Mouse (Mus musculus) heart, embryonic 11.5 days (tissue): Measurements from ENCODE around the gene Wdr4. TPM values are rescaled to one million over a fixed set of nuclear protein-coding genes. Genes with fewer than 3 reads are reported as not detected.

Source experiments
- ATAC-seq: fragments of 200-750 bp; cut with Nextera tagmentation; replicated peaks from 2 replicates; pipeline ENCODE4 v1.8.0; 2017; ENCODE audit warnings: moderate library complexity; ENCODE audit not compliant: insufficient number of reproducible peaks, low FRiP score, low TSS enrichment
- H3K27ac ChIP-seq: fragments of 300-500 bp; sonication (generic); 2 replicates; pipeline ENCODE4 v1.5.1; 2014; ENCODE audit warnings: mild to moderate bottlenecking, low read depth, low read length
- H3K27me3 ChIP-seq: fragments of 300-500 bp; sonication (generic); 2 replicates; pipeline ENCODE4 v1.6.1; 2014; ENCODE audit warnings: mild to moderate bottlenecking, low read length, mixed read lengths; ENCODE audit not compliant: control insufficient read depth, insufficient read depth
- H3K36me3 ChIP-seq: fragments of 300-500 bp; sonication (generic); 2 replicates; pipeline ENCODE4 v1.6.1; 2014; ENCODE audit warnings: mild to moderate bottlenecking, low read length, moderate library complexity, mixed read lengths; ENCODE audit not compliant: control insufficient read depth, insufficient read depth
- H3K4me1 ChIP-seq: fragments of 300-500 bp; sonication (generic); 2 replicates; pipeline ENCODE4 v1.6.1; 2014; ENCODE audit warnings: low read length; ENCODE audit not compliant: control insufficient read depth, insufficient read depth
- H3K4me2 ChIP-seq: fragments of 300-500 bp; sonication (generic); 2 replicates; pipeline ENCODE4 v1.6.1; 2014; ENCODE audit warnings: mild to moderate bottlenecking, moderate library complexity
- H3K4me3 ChIP-seq: fragments of 300-500 bp; sonication (generic); 2 replicates; pipeline ENCODE4 v1.5.1; 2014; ENCODE audit warnings: low read depth, low read length
- H3K9ac ChIP-seq: fragments of 300-500 bp; sonication (generic); 2 replicates; pipeline ENCODE4 v1.6.1; 2014; ENCODE audit warnings: mild to moderate bottlenecking, low read depth, low read length, moderate library complexity
- H3K9me3 ChIP-seq: fragments of 300-500 bp; sonication (generic); replicated peaks from 2 replicates; pipeline ENCODE4 v1.6.1; 2016; ENCODE audit warnings: low read length; ENCODE audit not compliant: control insufficient read depth
- WGBS: fragments of 180-500 bp; shearing (Covaris S2); extraction: QIAGEN DNeasy Blood & Tissue Kit; methylation state at CpG from one replicate; pipeline ENCODE4 v1.1.7; 2014; ENCODE audit not compliant: insufficient replicate concordance; 5-methylcytosine and 5-hydroxymethylcytosine counted together
- polyA plus RNA-seq: library from polyadenylated mRNA; unstranded; fragments of >200 nt; fragmentation: Nextera tagmentation; extraction: Ambion mirVana; gene quantifications from 2 replicates; pipeline ENCODE4 v1.2.1, GENCODE M21; 2014

Gene Wdr4
- polyA plus RNA-seq, 1 experiment from 2014 or later = 22.2 TPM

DNA sequence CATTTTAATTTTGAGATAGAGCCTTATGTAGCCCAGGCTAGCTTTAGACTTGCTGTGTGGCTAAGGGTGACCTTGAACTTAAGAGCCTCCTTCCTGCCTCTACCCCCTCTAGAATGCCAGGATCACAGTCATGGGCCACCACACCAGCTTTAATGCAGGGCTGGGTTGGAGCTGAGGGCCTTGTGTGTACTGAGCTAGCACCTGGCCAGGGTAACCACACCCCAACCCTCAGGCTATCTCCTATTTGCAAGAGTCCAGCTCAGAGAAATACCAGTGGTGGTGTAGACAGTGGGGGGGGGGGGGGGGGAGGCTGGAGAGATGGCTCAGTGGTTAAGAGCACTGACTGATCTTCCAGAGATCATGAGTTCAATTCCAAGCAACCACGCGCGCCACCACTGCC is 6.0 kb upstream of the Wdr4 start:
- no peaks in the 10 kb centered on the region for H3K27me3 ChIP-seq
- H3K9ac ChIP-seq = no peak overlapping the region
- H3K27ac ChIP-seq = no peak overlapping the region
- H3K4me3 ChIP-seq = no peak overlapping the region
- H3K4me2 ChIP-seq = no peak overlapping the region
- H3K9me3 ChIP-seq = no peaks in the 10 kb centered on the region
- peaks cover 7% of the 10 kb centered on the region; the same call in 1 of the 2 replicates for H3K4me1 ChIP-seq
- no peak for ATAC-seq
- H3K36me3 ChIP-seq = peaks cover 28% of the 10 kb centered on the region
- WGBS = 97% methylated on average over 3 of the region's 3 CpGs

DNA sequence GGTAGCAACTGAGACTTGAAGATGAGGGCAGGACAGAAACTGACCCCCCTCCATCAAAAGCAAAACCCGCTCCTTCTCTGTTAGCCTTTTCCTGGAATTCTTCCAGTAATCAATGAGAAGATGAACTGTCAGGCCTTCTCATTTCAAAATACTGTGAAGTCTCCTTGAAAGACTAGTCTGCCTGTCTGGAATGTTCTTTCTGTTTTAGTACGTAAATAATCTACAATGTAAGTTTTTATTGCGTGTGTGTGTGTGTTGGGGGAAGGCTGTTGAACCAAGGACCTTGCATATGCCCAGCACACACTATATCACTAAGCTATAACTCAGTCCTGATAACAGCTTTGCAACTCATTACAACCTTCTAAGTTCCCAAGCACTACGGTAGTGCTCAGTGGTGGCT is 5.3 kb upstream of the Wdr4 start:
- no peak overlapping the region for H3K4me3 ChIP-seq
- H3K9ac ChIP-seq = no peak overlapping the region
- ATAC-seq = no peak
- no peak overlapping the region for H3K27ac ChIP-seq
- peaks cover 7% of the 10 kb centered on the region; the same call in 1 of the 2 replicates for H3K4me1 ChIP-seq
- H3K27me3 ChIP-seq = no peaks in the 10 kb centered on the region
- H3K9me3 ChIP-seq = no peaks in the 10 kb centered on the region
- WGBS = 92% methylated on average over 4 of the region's 4 CpGs
- H3K4me2 ChIP-seq = no peak overlapping the region
- H3K36me3 ChIP-seq = peaks cover 28% of the 10 kb centered on the region

DNA sequence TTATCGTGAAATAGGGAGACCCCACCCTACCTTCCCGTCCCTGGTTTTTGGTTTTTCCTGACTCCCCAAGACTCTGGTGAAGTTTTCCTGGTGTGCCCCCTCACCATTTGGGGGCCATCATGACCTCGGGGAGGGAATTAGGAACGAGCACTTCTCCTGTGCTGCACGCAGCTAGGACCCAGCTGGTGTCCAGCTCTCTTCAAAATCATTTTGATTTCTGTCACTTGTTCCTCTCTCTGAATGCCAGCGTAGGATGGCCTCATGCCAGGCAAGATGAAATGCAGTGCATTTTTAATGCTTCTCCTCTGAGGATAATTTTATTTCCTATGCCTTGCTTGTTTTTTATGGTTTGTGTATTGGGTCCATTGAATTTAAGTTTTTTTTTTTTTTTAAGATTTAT is 2.2 kb upstream of the Wdr4 start:
- H3K36me3 ChIP-seq = peaks cover 12% of the 10 kb centered on the region; the same call in 1 of the 2 replicates
- no peaks in the 10 kb centered on the region for H3K27me3 ChIP-seq
- H3K4me2 ChIP-seq = no peak overlapping the region
- no peak overlapping the region for H3K9ac ChIP-seq
- no peaks in the 10 kb centered on the region for H3K9me3 ChIP-seq
- no peak for ATAC-seq
- no peak overlapping the region for H3K27ac ChIP-seq
- no peak overlapping the region for H3K4me3 ChIP-seq
- H3K4me1 ChIP-seq = peaks cover 7% of the 10 kb centered on the region; the same call in 1 of the 2 replicates
- 87% methylated on average over 6 of the region's 6 CpGs for WGBS

DNA sequence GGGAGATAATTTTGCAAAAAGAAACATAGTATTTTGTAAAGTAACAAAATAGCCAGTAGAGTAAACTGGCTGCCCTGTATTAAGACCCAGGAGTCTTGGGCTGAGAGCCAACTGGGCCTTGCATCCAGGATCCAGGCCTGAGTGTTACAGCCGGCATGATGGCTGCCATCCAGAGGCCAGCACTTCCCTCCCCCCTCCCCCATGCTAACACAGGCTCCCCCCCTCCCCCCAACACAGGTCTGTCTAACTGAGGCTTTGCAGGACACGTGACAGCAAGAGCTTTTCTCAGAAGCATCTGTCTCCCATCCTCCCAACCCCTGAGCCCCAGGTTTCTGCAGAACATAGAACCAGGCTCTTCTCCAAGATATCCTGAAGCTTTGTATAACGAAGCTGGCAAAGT is 1.1 kb upstream of the Wdr4 start:
- H3K27ac ChIP-seq = peak overlapping the region; percentile 41; the same call in 1 of the 2 replicates
- no peaks in the 10 kb centered on the region for H3K27me3 ChIP-seq
- peaks cover 12% of the 10 kb centered on the region; the same call in 1 of the 2 replicates for H3K36me3 ChIP-seq
- WGBS = 14% methylated on average over 3 of the region's 3 CpGs
- H3K4me1 ChIP-seq = peaks cover 7% of the 10 kb centered on the region; the same call in 1 of the 2 replicates
- ATAC-seq = no peak
- peak overlapping the region; percentile 87 for H3K9ac ChIP-seq
- H3K4me2 ChIP-seq = peak overlapping the region; percentile 81
- no peaks in the 10 kb centered on the region for H3K9me3 ChIP-seq
- H3K4me3 ChIP-seq = peak overlapping the region; percentile 97

DNA sequence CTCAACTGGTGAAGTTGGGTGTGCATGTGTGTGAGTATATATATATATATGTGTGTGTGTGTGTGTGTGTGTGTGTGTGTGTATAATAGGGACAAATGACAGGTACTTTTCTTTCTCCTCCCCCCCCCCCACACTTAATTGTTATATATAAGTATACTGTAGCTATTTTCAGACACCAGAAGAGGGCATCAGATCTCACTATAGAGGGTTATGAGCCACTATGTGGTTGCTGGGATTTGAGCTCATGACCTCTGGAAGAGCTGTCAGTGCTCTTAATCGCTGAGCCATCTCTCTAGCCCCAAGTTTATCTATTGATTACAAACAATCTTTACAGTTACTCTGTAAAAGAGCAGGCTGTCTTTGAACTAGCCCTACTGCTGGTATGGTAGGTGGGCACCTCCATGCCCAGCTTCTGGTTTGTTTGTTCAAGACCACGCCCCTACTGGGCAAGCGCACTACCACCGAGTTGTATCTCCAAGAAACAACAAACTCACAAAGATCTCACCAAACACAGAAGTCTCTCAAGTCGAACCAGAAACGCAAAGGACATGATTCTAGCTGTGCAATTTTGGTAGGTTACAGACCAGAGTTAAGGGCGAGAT is 335 bp downstream of the Wdr4 start:
- Histone ChIP-seq H3K27me3 (no peaks in the 10 kb centered on the region), H3K4me3 (peak overlapping the region; percentile 97), H3K27ac (peak overlapping the region; percentile 10; the same call in 1 of the 2 replicates), H3K9me3 (no peaks in the 10 kb centered on the region), H3K4me1 (peaks cover 7% of the 10 kb centered on the region; the same call in 1 of the 2 replicates), H3K4me2 (peak overlapping the region; percentile 81), H3K9ac (peak overlapping the region; percentile 52; the same call in 1 of the 2 replicates), H3K36me3 (peaks cover 6% of the 10 kb centered on the region; the same call in 1 of the 2 replicates)
- peak; percentile 35; the same call in 1 of the 2 replicates for ATAC-seq
- WGBS = 1% methylated on average over 7 of the region's 7 CpGs

DNA sequence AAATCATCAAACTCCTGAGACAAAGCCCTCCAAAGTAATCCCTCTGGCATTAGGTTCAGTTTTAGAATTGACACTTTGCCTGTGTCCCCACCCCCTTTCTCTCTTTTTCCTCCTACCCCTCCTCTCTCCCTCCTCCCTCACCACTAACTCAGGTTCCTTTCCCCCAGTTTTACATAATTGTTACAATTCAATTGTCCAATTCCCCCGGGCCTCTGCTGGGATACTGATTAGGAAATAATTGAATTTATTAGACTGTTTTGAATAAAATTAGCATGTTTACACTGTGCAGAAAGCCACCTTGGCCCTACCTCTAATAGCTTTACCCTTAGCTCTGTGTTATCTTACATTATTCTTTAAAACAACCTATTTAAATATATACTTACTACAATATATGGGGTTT is 5.1 kb downstream of the Wdr4 start:
- Histone ChIP-seq H3K27me3 (no peaks in the 10 kb centered on the region), H3K4me1 (peaks cover 9% of the 10 kb centered on the region; the same call in 1 of the 2 replicates), H3K36me3 (0 out of 2 replicates have a peak, but pooled peaks cover 3% of the 10 kb centered on the region), H3K9ac (no peak overlapping the region), H3K9me3 (no peaks in the 10 kb centered on the region), H3K27ac (no peak overlapping the region), H3K4me2 (no peak overlapping the region), H3K4me3 (no peak overlapping the region)
- 68% methylated on average over 1 of the region's 1 CpGs for WGBS
- ATAC-seq = no peak

DNA sequence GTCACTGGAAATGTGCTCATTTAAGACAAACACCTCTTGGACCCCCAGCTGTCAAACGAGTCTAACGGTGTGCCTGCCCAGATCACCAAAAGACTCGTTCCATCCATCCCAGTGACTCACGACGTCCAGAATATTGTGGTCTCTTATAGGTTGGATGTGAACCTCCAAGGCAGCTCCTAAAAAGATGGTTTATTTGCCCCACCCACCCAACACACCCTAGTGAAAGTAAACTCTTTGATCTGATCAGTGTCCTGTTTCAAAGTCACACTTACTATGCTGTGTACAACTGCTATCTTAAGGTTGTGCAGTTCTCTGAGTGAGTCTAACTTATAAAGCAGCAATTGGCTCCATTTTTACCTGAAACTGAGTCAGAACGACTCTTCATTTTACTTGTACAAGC is 7.2 kb downstream of the Wdr4 start:
- H3K4me1 ChIP-seq = peaks cover 9% of the 10 kb centered on the region; the same call in 1 of the 2 replicates
- no peaks in the 10 kb centered on the region for H3K27me3 ChIP-seq
- WGBS = 17% methylated on average over 6 of the region's 6 CpGs
- H3K9me3 ChIP-seq = no peaks in the 10 kb centered on the region
- ATAC-seq = no peak
- 0 out of 2 replicates have a peak overlapping the region, but pooled peaks have one; percentile 76 for H3K27ac ChIP-seq
- H3K4me2 ChIP-seq = peak overlapping the region; percentile 82
- H3K36me3 ChIP-seq = peaks cover 7% of the 10 kb centered on the region; the same call in 1 of the 2 replicates
- peak overlapping the region; percentile 84 for H3K9ac ChIP-seq
- peak overlapping the region; percentile 79 for H3K4me3 ChIP-seq

DNA sequence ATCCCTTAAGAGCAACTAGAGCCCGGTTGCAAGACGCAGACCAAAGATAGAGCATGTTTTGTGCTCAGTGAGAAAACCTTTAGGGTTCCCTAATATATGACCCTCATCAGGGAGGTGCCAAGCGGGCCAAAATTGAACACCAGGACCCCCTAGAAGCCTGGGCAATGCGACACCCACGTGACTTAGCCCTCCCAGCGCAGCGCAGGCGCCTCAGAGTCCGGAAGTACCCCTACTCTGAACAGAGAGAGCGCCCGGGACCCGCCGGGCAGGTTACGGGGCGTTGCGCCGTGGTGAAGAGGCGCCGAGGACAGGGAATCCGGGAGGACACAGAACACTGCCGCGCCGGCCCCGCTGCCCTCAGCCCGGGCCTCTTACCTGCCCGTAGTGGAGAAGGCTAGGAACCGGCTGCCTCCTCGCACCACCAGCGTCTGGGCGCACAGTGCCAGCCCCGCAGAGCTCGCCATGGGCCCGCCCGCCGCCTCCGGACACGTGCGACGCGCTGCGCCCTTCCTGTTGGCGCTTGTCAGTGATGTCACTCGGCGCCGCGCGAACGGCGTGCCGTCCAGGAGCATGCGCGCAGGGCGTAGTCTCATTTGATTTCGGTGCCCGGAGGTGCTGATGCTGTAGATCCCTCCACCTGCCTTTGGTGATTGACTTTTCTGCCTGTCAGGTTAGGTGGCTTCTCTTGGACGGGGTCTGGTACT is 7.8 kb downstream of the Wdr4 start:
- Histone ChIP-seq H3K4me2 (peak overlapping the region; percentile 82), H3K36me3 (peaks cover 8% of the 10 kb centered on the region; the same call in 1 of the 2 replicates), H3K4me1 (peaks cover 9% of the 10 kb centered on the region; the same call in 1 of the 2 replicates), H3K9ac (peak overlapping the region; percentile 84), H3K27ac (peak overlapping the region; percentile 76), H3K4me3 (peak overlapping the region; percentile 79), H3K9me3 (no peaks in the 10 kb centered on the region), H3K27me3 (no peaks in the 10 kb centered on the region)
- WGBS = under 1% methylated on average over 56 of the region's 56 CpGs
- ATAC-seq = peak; percentile 91
